Mouse (Mus musculus): Measurements from ENCODE around the gene Krtap3-2.

DNA sequence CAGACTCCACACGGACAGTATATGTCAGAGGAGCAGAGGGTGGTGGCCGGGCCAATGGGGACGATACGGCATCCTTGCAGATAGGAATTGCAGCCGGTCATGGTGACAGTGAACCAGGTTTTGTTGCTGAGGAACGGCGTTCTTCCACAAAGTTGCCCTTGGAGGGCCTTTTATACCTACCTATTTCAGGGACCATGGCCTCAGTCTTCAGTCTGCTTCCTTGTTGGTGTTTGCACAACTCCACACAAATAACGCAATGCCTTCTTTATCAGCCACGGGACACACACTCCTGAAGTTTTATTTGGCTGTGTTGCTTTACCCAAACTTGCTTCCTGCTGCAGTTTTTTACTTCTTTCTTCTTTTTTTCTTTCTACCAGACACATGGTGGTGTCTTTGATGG lies 2.7 kb upstream of the Krtap3-2 start, which contains the start of gene Gm11939:
- TF ChIP-seq CTCF (IDR thresholded peaks at IDR 0.05; ENCODE audit: low read depth), result no peak
- TF ChIP-seq EP300 (IDR thresholded peaks at IDR 0.05; ENCODE audit: low read depth), result no peak

Data from liver, postnatal 0 days (tissue).